In genomic region chr15:11035947-11036474, GRCm38 (mm10) we compare ENCODE assay signal across 10 mouse cellular contexts. TPM values are rescaled to one million over a fixed set of nuclear protein-coding genes. Genes with fewer than 3 reads are reported as not detected.
DNase-seq lines count a peak whose midpoint lies in the region; ATAC-seq and TF ChIP-seq lines count a peak whose summit lies in the region.
"Had no signal": no experiment of that assay in that cellular context is flagged by ENCODE, and none has a peak within 500 bp of the region (broad histone marks: within the 10 kb centered on the region; RNA-seq: fewer than 3 reads in every experiment).

No protein-coding gene starts in this region.

- H3K36me3 ChIP-seq in kidney, adult 2 months (ENCODE audit: control insufficient read depth, insufficient read depth, low read length): no peaks in the 10 kb centered on the region
- no peaks in the 10 kb centered on the region for H3K36me3 ChIP-seq in midbrain, embryonic 12.5 days

- H3K4me3 ChIP-seq in kidney, adult 2 months (ENCODE audit: insufficient read depth, low read depth, low read length): no peak overlapping the region
- peak overlapping the region; percentile 40 for H3K4me3 ChIP-seq in midbrain, embryonic 12.5 days

- H3K4me1 ChIP-seq in kidney, adult 2 months (ENCODE audit: control insufficient read depth, insufficient read depth, low read length): 0 out of 2 replicates have a peak, but pooled peaks cover 3% of the 10 kb centered on the region
- peaks cover 20% of the 10 kb centered on the region for H3K4me1 ChIP-seq in midbrain, embryonic 12.5 days

- H3K9ac ChIP-seq in midbrain, embryonic 12.5 days (replicated peaks): 0 out of 2 replicates have a peak overlapping the region, but pooled peaks have one; percentile 24

- 4% methylated on average over 34 of the region's 34 CpGs for WGBS in kidney, adult 2 months
- 5% methylated on average over 34 of the region's 34 CpGs for WGBS in midbrain, embryonic 12.5 days

- no peak for ATAC-seq in midbrain, embryonic 12.5 days (ENCODE audit: low FRiP score, low read depth)
- no peak for ATAC-seq in inflammation-experienced regulatory T-cells, adult 6 months
- ATAC-seq: Patski had no signal

- H3K27ac ChIP-seq in kidney, adult 2 months (ENCODE audit: insufficient read depth, low read depth, low read length): no peak overlapping the region
- no peak overlapping the region for H3K27ac ChIP-seq in midbrain, embryonic 12.5 days (replicated peaks)

- DNase-seq in kidney, adult 2 months: no peak
- DNase-seq in kidney, postnatal 14 days: no peak
- peak; percentile 37 for DNase-seq in brain, embryonic 14.5 days (ENCODE audit: low read depth)
- peak; percentile 29 for DNase-seq in forelimb bud, embryonic 11.5 days (ENCODE audit: low read depth, low spot score)
- DNase-seq in urinary bladder, postnatal 4 days (ENCODE audit: low spot score in 2 of 2): no peak
- no peak for DNase-seq in spleen, adult 18-20 months

- H3K4me2 ChIP-seq in midbrain, embryonic 12.5 days (replicated peaks): peak overlapping the region; percentile 57

- H3K9me3 ChIP-seq in midbrain, embryonic 12.5 days: no peaks in the 10 kb centered on the region

- no peak for TF ChIP-seq POLR2A in kidney, adult 2 months (IDR thresholded peaks at IDR 0.05; ENCODE audit: low read depth, low read length)
- TF ChIP-seq POLR2A in brain, embryonic 14.5 days (IDR thresholded peaks at IDR 0.05; ENCODE audit: borderline replicate concordance, extremely low read depth, insufficient read depth, insufficient read length, poor library complexity, severe bottlenecking): no peak

- H3K27me3 ChIP-seq in kidney, adult 2 months (replicated peaks; ENCODE audit: control insufficient read depth, insufficient read depth, low read length): no peaks in the 10 kb centered on the region
- peaks cover 53% of the 10 kb centered on the region for H3K27me3 ChIP-seq in midbrain, embryonic 12.5 days

- 0 out of 2 replicates have a peak, but pooled peaks have one; percentile 0 for TF ChIP-seq CTCF in kidney, adult 2 months (conservative IDR thresholded peaks at IDR 0.05; ENCODE audit: insufficient read depth, insufficient read length, low read depth, low read length)
- TF ChIP-seq CTCF in brain, embryonic 14.5 days (IDR thresholded peaks at IDR 0.05; ENCODE audit: borderline replicate concordance, extremely low read depth, insufficient read depth, insufficient read length): no peak

RNA-seq across cellular contexts. Expression of gene Rxfp3, which starts 1.8 kb away (rescaled TPM):
- not detected in 2 replicates for polyA plus RNA-seq in kidney, adult 2 months (2012; rRNA removed)
- polyA plus RNA-seq in brain, embryonic 14.5 days (2012; rRNA removed): 1.0 and 2.3 TPM in 2 replicates
- 1.6 and 2.5 TPM in 2 replicates for polyA plus RNA-seq in midbrain, embryonic 12.5 days (2016; fragmentation: Nextera tagmentation; extraction: Ambion mirVana)
- polyA plus RNA-seq in inflammation-experienced regulatory T-cells, adult 6 months (2017; shearing (Covaris generic)): under 1 TPM in 1 of 3 experiments, not detected in 2; 0.11 TPM
- polyA plus RNA-seq: large intestine, adult 2 months; Patski had no signal

RNA-seq across cellular contexts. Expression of gene Adamts12, which starts 28.6 kb away (rescaled TPM):
- polyA plus RNA-seq in kidney, adult 2 months (2012; rRNA removed): 0.80 TPM in 2 replicates
- 2.0 and 4.9 TPM in 2 replicates for polyA plus RNA-seq in brain, embryonic 14.5 days (2012; rRNA removed)
- polyA plus RNA-seq in midbrain, embryonic 12.5 days (2016; fragmentation: Nextera tagmentation; extraction: Ambion mirVana): 3.0 and 5.1 TPM in 2 replicates
- polyA plus RNA-seq in inflammation-experienced regulatory T-cells, adult 6 months (2017; shearing (Covaris generic)): not detected

RNA-seq across cellular contexts. Expression of gene Slc45a2, which starts 35.5 kb away (rescaled TPM):
- 0.14 and 0.16 TPM in 2 replicates for polyA plus RNA-seq in kidney, adult 2 months (2012; rRNA removed)
- polyA plus RNA-seq in brain, embryonic 14.5 days (2012; rRNA removed): 0.09 and 0.11 TPM in 2 replicates
- 0.08 and 0.20 TPM in 2 replicates for polyA plus RNA-seq in midbrain, embryonic 12.5 days (2016; fragmentation: Nextera tagmentation; extraction: Ambion mirVana)
- polyA plus RNA-seq in inflammation-experienced regulatory T-cells, adult 6 months (2017; shearing (Covaris generic)): not detected
- polyA plus RNA-seq: large intestine, adult 2 months; Patski had no signal

RNA-seq across cellular contexts. Expression of gene Amacr, which starts 54.5 kb away (rescaled TPM):
- polyA plus RNA-seq in kidney, adult 2 months (2012; rRNA removed): 66.9 and 71.9 TPM in 2 replicates
- polyA plus RNA-seq in brain, embryonic 14.5 days (2012; rRNA removed): 5.6 and 7.8 TPM in 2 replicates
- 8.5 and 9.8 TPM in 2 replicates for polyA plus RNA-seq in midbrain, embryonic 12.5 days (2016; fragmentation: Nextera tagmentation; extraction: Ambion mirVana)
- 1 to 10 TPM; 3.0 to 4.3 (median 3.2) TPM for polyA plus RNA-seq in inflammation-experienced regulatory T-cells, adult 6 months (2017; shearing (Covaris generic))

Comparison
In these comparisons a context has a peak if more than half of its experiments do, and no peak if none do; other contexts are left out.
1. DNase-seq: peak in brain, embryonic 14.5 days (single experiment) and forelimb bud, embryonic 11.5 days (single experiment); none in kidney, adult 2 months (single experiment), kidney, postnatal 14 days (single experiment), urinary bladder, postnatal 4 days (0 of 2) and spleen, adult 18-20 months (0 of 2).